In the genomic region with DNA sequence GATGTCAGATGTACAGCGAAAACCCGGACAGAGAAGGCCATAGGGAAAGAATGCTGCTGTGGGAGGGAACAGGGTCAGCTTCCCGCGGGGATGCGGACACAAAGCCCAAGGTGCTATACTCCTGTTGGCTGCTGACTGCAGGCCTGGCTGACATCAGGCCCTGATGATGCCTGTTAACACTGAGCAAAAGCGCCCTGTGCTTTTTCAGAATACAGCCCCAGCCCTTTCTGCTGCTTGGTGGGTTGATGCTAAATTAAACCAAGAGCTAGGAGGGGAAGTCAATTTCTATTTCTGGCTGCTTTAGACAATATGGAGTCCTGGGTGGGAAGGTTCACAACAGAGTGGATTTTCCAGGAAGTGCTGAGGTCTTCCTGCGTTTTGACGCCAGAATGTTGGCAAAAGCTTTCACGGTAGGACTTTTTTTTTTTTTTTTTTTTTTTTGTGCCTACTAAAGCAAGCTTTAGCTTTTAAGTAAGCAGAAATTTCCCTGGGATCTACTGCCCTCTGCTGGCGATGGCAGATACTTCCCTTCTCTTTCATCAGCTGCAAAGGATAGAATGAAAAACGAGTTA, we compare ENCODE assay signal across 8 mouse cellular contexts.
DNase-seq lines count a peak whose midpoint lies in the region; ATAC-seq and TF ChIP-seq lines count a peak whose summit lies in the region.

No protein-coding gene starts in this region.

- 0 out of 2 replicates have a peak, but pooled peaks cover 5% of the 10 kb centered on the region for H3K9me3 ChIP-seq in embryonic facial prominence, embryonic 10.5 days
- no peaks in the 10 kb centered on the region for H3K9me3 ChIP-seq in limb, embryonic 11.5 days (ENCODE audit: control insufficient read depth, low read length)
- no peaks in the 10 kb centered on the region for H3K9me3 ChIP-seq in midbrain, embryonic 16.5 days (replicated peaks; ENCODE audit: control insufficient read depth, low read length, poor library complexity, severe bottlenecking)

- no peaks in the 10 kb centered on the region for H3K36me3 ChIP-seq in embryonic facial prominence, embryonic 10.5 days (replicated peaks)
- H3K36me3 ChIP-seq in heart, adult 2 months (ENCODE audit: control insufficient read depth, insufficient read depth, low read length), result 0 out of 2 replicates have a peak, but pooled peaks cover 2% of the 10 kb centered on the region
- H3K36me3 ChIP-seq in kidney, adult 2 months (ENCODE audit: control insufficient read depth, insufficient read depth, low read length), result no peaks in the 10 kb centered on the region
- H3K36me3 ChIP-seq in limb, embryonic 11.5 days (ENCODE audit: control insufficient read depth, insufficient read depth, low read length), result no peaks in the 10 kb centered on the region
- H3K36me3 ChIP-seq in midbrain, embryonic 16.5 days (ENCODE audit: control insufficient read depth, insufficient read depth, low read length), result no peaks in the 10 kb centered on the region
- H3K36me3 ChIP-seq in splenic B cell, adult 2 months (ENCODE audit: control insufficient read depth, insufficient read depth, low read length, poor library complexity, severe bottlenecking), result no peaks in the 10 kb centered on the region

- H3K79me2 ChIP-seq in heart, adult 2 months (replicated peaks; ENCODE audit: control insufficient read depth, insufficient read depth, low read length), result no peaks in the 10 kb centered on the region

- H3K4me2 ChIP-seq in limb, embryonic 11.5 days (ENCODE audit: low read depth, severe bottlenecking), result 0 out of 2 replicates have a peak overlapping the region, but pooled peaks have one; percentile 5
- peak overlapping the region; percentile 22 for H3K4me2 ChIP-seq in midbrain, embryonic 16.5 days (ENCODE audit: low read length)

- TF ChIP-seq EP300 in heart, adult 2 months (IDR thresholded peaks at IDR 0.05; ENCODE audit: insufficient read depth, low read depth, low read length), result peak; percentile 80; the same call in 1 of the 2 replicates

- H3K9ac ChIP-seq in heart, adult 2 months (ENCODE audit: low read depth, low read length), result peak overlapping the region; percentile 43; the same call in 1 of the 2 replicates
- no peak overlapping the region for H3K9ac ChIP-seq in limb, embryonic 11.5 days (ENCODE audit: low read length)
- H3K9ac ChIP-seq in midbrain, embryonic 16.5 days (ENCODE audit: low read depth, low read length), result peak overlapping the region; percentile 36; the same call in 1 of the 2 replicates

- H3K27ac ChIP-seq in embryonic facial prominence, embryonic 10.5 days (replicated peaks), result peak overlapping the region; percentile 79
- H3K27ac ChIP-seq in heart, adult 2 months, result peak overlapping the region; percentile 89
- H3K27ac ChIP-seq in kidney, adult 2 months (ENCODE audit: insufficient read depth, low read depth, low read length), result peak overlapping the region; percentile 87
- H3K27ac ChIP-seq in limb, embryonic 11.5 days (replicated peaks; ENCODE audit: low read depth, low read length), result 0 out of 2 replicates have a peak overlapping the region, but pooled peaks have one; percentile 26
- H3K27ac ChIP-seq in midbrain, embryonic 16.5 days (ENCODE audit: low read length), result peak overlapping the region; percentile 60; the same call in 1 of the 2 replicates

- TF ChIP-seq CTCF in heart, adult 2 months (IDR thresholded peaks at IDR 0.05), result peak; percentile 86
- TF ChIP-seq CTCF in kidney, adult 2 months (conservative IDR thresholded peaks at IDR 0.05; ENCODE audit: insufficient read depth, insufficient read length, low read depth, low read length), result peak; percentile 23; the same call in 1 of the 2 replicates

- 7% methylated on average over 11 of the region's 11 CpGs for WGBS in embryonic facial prominence, embryonic 10.5 days
- WGBS in heart, adult 2 months, result 9% methylated on average over 11 of the region's 11 CpGs
- WGBS in kidney, adult 2 months, result 9% methylated on average over 11 of the region's 11 CpGs
- WGBS in limb, embryonic 11.5 days, result 10% methylated on average over 11 of the region's 11 CpGs
- WGBS in midbrain, embryonic 16.5 days, result 4% methylated on average over 11 of the region's 11 CpGs

- DNase-seq in spleen, adult 18-20 months, result peak; percentile 20 to 63
- no peak for DNase-seq in spleen, adult 12 weeks (ENCODE audit: low spot score)
- peak; percentile 85 for DNase-seq in embryonic facial prominence, embryonic 10.5 days (ENCODE audit: low spot score)
- peak; percentile 74 to 80 for DNase-seq in heart, adult 2 months
- DNase-seq in kidney, adult 2 months, result peak; percentile 85
- DNase-seq in limb, embryonic 11.5 days (ENCODE audit: low spot score), result peak; percentile 93
- peak; percentile 82 for DNase-seq in splenic B cell, adult 2 months (ENCODE audit: low read depth, low spot score)

- peak; percentile 42; the same call in 1 of the 2 replicates for ATAC-seq in limb, embryonic 11.5 days (ENCODE audit: insufficient number of reproducible peaks, low FRiP score, low TSS enrichment, low read depth)
- ATAC-seq in midbrain, embryonic 16.5 days, result peak; percentile 43; the same call in 1 of the 2 replicates

- H3K4me1 ChIP-seq in embryonic facial prominence, embryonic 10.5 days, result peaks cover 51% of the 10 kb centered on the region
- H3K4me1 ChIP-seq in heart, adult 2 months (ENCODE audit: control insufficient read depth, insufficient read depth, low read length), result peaks cover 14% of the 10 kb centered on the region
- peaks cover 10% of the 10 kb centered on the region; the same call in 1 of the 2 replicates for H3K4me1 ChIP-seq in kidney, adult 2 months (ENCODE audit: control insufficient read depth, insufficient read depth, low read length)
- peaks cover 25% of the 10 kb centered on the region for H3K4me1 ChIP-seq in limb, embryonic 11.5 days (ENCODE audit: control insufficient read depth, insufficient read depth, low read length)
- H3K4me1 ChIP-seq in midbrain, embryonic 16.5 days (ENCODE audit: control insufficient read depth, insufficient read depth, low read length), result peaks cover 24% of the 10 kb centered on the region

- H3K27me3 ChIP-seq in embryonic facial prominence, embryonic 10.5 days (replicated peaks; ENCODE audit: low read depth, poor library complexity, severe bottlenecking), result no peaks in the 10 kb centered on the region
- H3K27me3 ChIP-seq in heart, adult 2 months (ENCODE audit: control insufficient read depth, insufficient read depth, low read length), result no peaks in the 10 kb centered on the region
- no peaks in the 10 kb centered on the region for H3K27me3 ChIP-seq in kidney, adult 2 months (replicated peaks; ENCODE audit: control insufficient read depth, insufficient read depth, low read length)
- H3K27me3 ChIP-seq in limb, embryonic 11.5 days (ENCODE audit: control insufficient read depth, insufficient read depth, low read length), result no peaks in the 10 kb centered on the region
- no peaks in the 10 kb centered on the region for H3K27me3 ChIP-seq in midbrain, embryonic 16.5 days (ENCODE audit: control insufficient read depth, insufficient read depth, low read depth, low read length)
- no peaks in the 10 kb centered on the region for H3K27me3 ChIP-seq in splenic B cell, adult 2 months (ENCODE audit: control insufficient read depth, insufficient read depth, low read length, poor library complexity, severe bottlenecking)

- peak; percentile 44; the same call in 1 of the 2 replicates for TF ChIP-seq POLR2A in heart, adult 2 months (IDR thresholded peaks at IDR 0.05; ENCODE audit: insufficient read depth, low read depth, low read length)
- TF ChIP-seq POLR2A in kidney, adult 2 months (IDR thresholded peaks at IDR 0.05; ENCODE audit: low read depth, low read length), result no peak

- peak overlapping the region; percentile 33 for H3K4me3 ChIP-seq in embryonic facial prominence, embryonic 10.5 days
- peak overlapping the region; percentile 20; the same call in 1 of the 2 replicates for H3K4me3 ChIP-seq in heart, adult 2 months
- H3K4me3 ChIP-seq in kidney, adult 2 months (ENCODE audit: insufficient read depth, low read depth, low read length), result no peak overlapping the region
- no peak overlapping the region for H3K4me3 ChIP-seq in limb, embryonic 11.5 days (ENCODE audit: low read depth, low read length)
- no peak overlapping the region for H3K4me3 ChIP-seq in midbrain, embryonic 16.5 days (ENCODE audit: low read depth, low read length)

- intact Hi-C loops in heart, adult 2 months (cut with DNase I), result loop anchor here (1.0 to 5.0 kb wide), 7 partner anchors 32 to 365 kb away; a partner anchor contains a TSS

Comparison
In these comparisons a context has a peak if more than half of its experiments do, and no peak if none do; other contexts are left out.
1. H3K27ac ChIP-seq: peak in every context shown above with its lines; median percentile 89 in heart, adult 2 months; 87 in kidney, adult 2 months; 79 in embryonic facial prominence, embryonic 10.5 days; 60 in midbrain, embryonic 16.5 days; 26 in limb, embryonic 11.5 days.
2. H3K4me3 ChIP-seq: peak in embryonic facial prominence, embryonic 10.5 days (single experiment) and heart, adult 2 months (single experiment); none in kidney, adult 2 months (single experiment), limb, embryonic 11.5 days (single experiment) and midbrain, embryonic 16.5 days (single experiment).